Mouse (Mus musculus) CH12.LX (cell line): ENCODE measurements around the gene Eps15. TPM values are rescaled to one million over a fixed set of nuclear protein-coding genes. Genes with fewer than 3 reads are reported as not detected.

Source experiments
- DNase-seq: peaks from one replicate; pipeline ENCODE4 v3.0.0-alpha.2; 2013; ENCODE audit errors: extremely low read depth
- H3K27ac ChIP-seq: 2 replicates; pipeline ENCODE4 v1.5.1; 2012; ENCODE audit warnings: low read depth, mild to moderate bottlenecking, control low read depth, moderate library complexity; ENCODE audit not compliant: insufficient read depth
- H3K27me3 ChIP-seq: replicated peaks from 2 replicates; pipeline ENCODE3; 2012; ENCODE audit warnings: inconsistent platforms
- H3K36me3 ChIP-seq, 2 experiments: replicated peaks in 1 of 2; 2 replicates each; pipeline versions ENCODE3 to v1.6.1; 2012; ENCODE audit warnings: inconsistent platforms in 1 of 2, low read length in 1 of 2, mild to moderate bottlenecking in 1 of 2, mixed read lengths in 1 of 2, moderate library complexity in 1 of 2; ENCODE audit not compliant: control insufficient read depth in 1 of 2, insufficient read depth in 1 of 2
- H3K4me1 ChIP-seq, 2 experiments: 2 replicates each; pipeline ENCODE4 v1.6.1; 2012; ENCODE audit warnings: inconsistent platforms in 1 of 2, moderate library complexity in 1 of 2; ENCODE audit not compliant: insufficient read depth in 2 of 2, control insufficient read depth in 1 of 2
- H3K4me2 ChIP-seq: 2 replicates; pipeline ENCODE4 v1.6.1; 2012; ENCODE audit warnings: low read depth, mild to moderate bottlenecking, control low read depth; ENCODE audit not compliant: poor library complexity, insufficient read depth, severe bottlenecking
- H3K4me3 ChIP-seq, 3 experiments: fragments of 150-350 bp in 1 of 3; sonication (generic) in 1 of 3; replicated peaks in 1 of 3; 2 replicates each; pipeline versions ENCODE3 to v1.5.1; 2011 to 2012; ENCODE audit warnings: low read depth in 2 of 3, low read length in 2 of 3, mild to moderate bottlenecking in 2 of 3, moderate library complexity in 2 of 3, control low read depth in 1 of 3, improper control_type of control experiment in 1 of 3, inconsistent platforms in 1 of 3, mixed read lengths in 1 of 3; ENCODE audit not compliant: poor library complexity in 1 of 3
- H3K79me2 ChIP-seq: replicated peaks from 2 replicates; pipeline ENCODE4 v1.6.1; 2012; ENCODE audit warnings: mild to moderate bottlenecking, moderate library complexity; ENCODE audit not compliant: control insufficient read depth, poor library complexity, insufficient read depth, severe bottlenecking; ENCODE audit errors: extremely low read depth
- H3K9ac ChIP-seq: 2 replicates; pipeline ENCODE4 v1.6.1; 2012; ENCODE audit warnings: low read depth, mild to moderate bottlenecking, control low read depth, moderate library complexity; ENCODE audit not compliant: insufficient read depth
- H3K9me3 ChIP-seq: replicated peaks from 2 replicates; pipeline ENCODE3; 2012; ENCODE audit warnings: low read length, inconsistent platforms, mixed read lengths
- BHLHE40 ChIP-seq: IDR thresholded peaks from 2 replicates; pipeline ENCODE4 v1.6.1; 2011; ENCODE audit warnings: mild to moderate bottlenecking, low read depth, low read length, improper control_type of control experiment
- CHD1 ChIP-seq: IDR thresholded peaks from 2 replicates; pipeline ENCODE4 v1.6.1; 2012; ENCODE audit warnings: low read depth, low read length, improper control_type of control experiment, inconsistent platforms
- CHD2 ChIP-seq: IDR thresholded peaks from 2 replicates; pipeline ENCODE4 v1.6.1; 2011; ENCODE audit warnings: low read length, improper control_type of control experiment
- CTCF ChIP-seq, 2 experiments: IDR thresholded peaks in 1 of 2; conservative IDR thresholded peaks in 1 of 2; 2 replicates each; pipeline ENCODE4 v1.5.1; 2011 to 2012; ENCODE audit warnings: low read depth in 2 of 2, low read length in 2 of 2, improper control_type of control experiment in 1 of 2, inconsistent platforms in 1 of 2, mild to moderate bottlenecking in 1 of 2, moderate library complexity in 1 of 2
- E2F4 ChIP-seq: IDR thresholded peaks from 2 replicates; pipeline ENCODE4 v1.6.1; 2011; ENCODE audit warnings: low read depth, low read length, improper control_type of control experiment; ENCODE audit not compliant: insufficient replicate concordance
- ELF1 ChIP-seq: IDR thresholded peaks from 2 replicates; pipeline ENCODE4 v1.6.1; 2014; ENCODE audit warnings: low read depth, mild to moderate bottlenecking, inconsistent platforms, low read length, improper control_type of control experiment
- EP300 ChIP-seq: IDR thresholded peaks from 2 replicates; pipeline ENCODE4 v1.6.1; 2011; ENCODE audit warnings: low read length, improper control_type of control experiment
- ETS1 ChIP-seq: conservative IDR thresholded peaks from 2 replicates; pipeline ENCODE4 v1.6.1; 2012; ENCODE audit warnings: low read depth, mild to moderate bottlenecking, inconsistent platforms, low read length, improper control_type of control experiment, moderate library complexity
- GABPA ChIP-seq: IDR thresholded peaks from 2 replicates; pipeline ENCODE4 v1.6.1; 2012; ENCODE audit warnings: low read depth, low read length, improper control_type of control experiment, inconsistent platforms; ENCODE audit not compliant: insufficient replicate concordance
- HCFC1 ChIP-seq: IDR thresholded peaks from 2 replicates; pipeline ENCODE4 v1.6.1; 2012; ENCODE audit warnings: low read depth, mild to moderate bottlenecking, inconsistent platforms, low read length, improper control_type of control experiment
- IRF4 ChIP-seq: IDR thresholded peaks from 2 replicates; pipeline ENCODE4 v1.6.1; 2014; ENCODE audit warnings: low read depth, mild to moderate bottlenecking, inconsistent platforms, low read length, improper control_type of control experiment
- JUN ChIP-seq: IDR thresholded peaks from 2 replicates; pipeline ENCODE4 v1.6.1; 2011; ENCODE audit warnings: low read depth, mild to moderate bottlenecking, low read length, improper control_type of control experiment, moderate library complexity; ENCODE audit not compliant: insufficient read depth
- JUND ChIP-seq: conservative IDR thresholded peaks from 2 replicates; pipeline ENCODE4 v1.6.1; 2011; ENCODE audit warnings: low read depth, low read length, improper control_type of control experiment
- KAT2A ChIP-seq: IDR thresholded peaks from 2 replicates; pipeline ENCODE4 v1.6.1; 2012; ENCODE audit warnings: low read length, improper control_type of control experiment, inconsistent platforms; ENCODE audit not compliant: insufficient replicate concordance
- MAFK ChIP-seq: IDR thresholded peaks from 2 replicates; pipeline ENCODE4 v1.6.1; 2011; ENCODE audit warnings: low read length, improper control_type of control experiment; ENCODE audit not compliant: insufficient replicate concordance
- MAX ChIP-seq: IDR thresholded peaks from 2 replicates; pipeline ENCODE4 v1.6.1; 2011; ENCODE audit warnings: low read length, improper control_type of control experiment
- MAZ ChIP-seq: IDR thresholded peaks from 2 replicates; pipeline ENCODE4 v1.6.1; 2012; ENCODE audit warnings: low read depth, mild to moderate bottlenecking, inconsistent platforms, low read length, improper control_type of control experiment, moderate library complexity
- MEF2A ChIP-seq: IDR thresholded peaks from 2 replicates; pipeline ENCODE4 v1.6.1; 2014; ENCODE audit warnings: low read depth, mild to moderate bottlenecking, inconsistent platforms, low read length, improper control_type of control experiment, borderline replicate concordance
- MXI1 ChIP-seq: IDR thresholded peaks from 2 replicates; pipeline ENCODE4 v1.6.1; 2011; ENCODE audit warnings: mild to moderate bottlenecking, low read depth, low read length, improper control_type of control experiment
- MYC ChIP-seq: IDR thresholded peaks from 2 replicates; pipeline ENCODE4 v1.6.1; 2011; ENCODE audit warnings: low read depth, mild to moderate bottlenecking, improper control_type of control experiment, low read length
- NELFE ChIP-seq: IDR thresholded peaks from 2 replicates; pipeline ENCODE4 v1.6.1; 2011; ENCODE audit warnings: low read depth, low read length, improper control_type of control experiment
- NRF1 ChIP-seq: IDR thresholded peaks from 2 replicates; pipeline ENCODE4 v1.6.1; 2014; ENCODE audit warnings: low read depth, mild to moderate bottlenecking, inconsistent platforms, low read length, improper control_type of control experiment, moderate library complexity
- PAX5 ChIP-seq: IDR thresholded peaks from 2 replicates; pipeline ENCODE4 v1.6.1; 2012; ENCODE audit warnings: low read length, inconsistent platforms, mixed read lengths
- POLR2A ChIP-seq: IDR thresholded peaks from 2 replicates; pipeline ENCODE4 v1.6.1; 2011; ENCODE audit warnings: low read depth, mild to moderate bottlenecking, improper control_type of control experiment, low read length
- POLR2AphosphoS2 ChIP-seq: IDR thresholded peaks from 2 replicates; pipeline ENCODE4 v1.6.1; 2011; ENCODE audit warnings: low read depth, low read length, improper control_type of control experiment
- RAD21 ChIP-seq: IDR thresholded peaks from 2 replicates; pipeline ENCODE4 v1.6.1; 2011; ENCODE audit warnings: low read depth, mild to moderate bottlenecking, low read length, improper control_type of control experiment, moderate library complexity
- RCOR1 ChIP-seq: conservative IDR thresholded peaks from 2 replicates; pipeline ENCODE4 v1.6.1; 2012; ENCODE audit warnings: low read depth, mild to moderate bottlenecking, inconsistent platforms, low read length, improper control_type of control experiment
- SIN3A ChIP-seq: IDR thresholded peaks from 2 replicates; pipeline ENCODE4 v1.6.1; 2012; ENCODE audit warnings: low read length, improper control_type of control experiment, inconsistent platforms
- SMC3 ChIP-seq: IDR thresholded peaks from 2 replicates; pipeline ENCODE4 v1.6.1; 2011; ENCODE audit warnings: low read depth, low read length, improper control_type of control experiment
- TBP ChIP-seq: conservative IDR thresholded peaks from 2 replicates; pipeline ENCODE4 v1.6.1; 2011; ENCODE audit warnings: low read depth, low read length, improper control_type of control experiment
- TCF12 ChIP-seq: IDR thresholded peaks from 2 replicates; pipeline ENCODE4 v1.6.1; 2014; ENCODE audit warnings: low read depth, mild to moderate bottlenecking, inconsistent platforms, low read length, improper control_type of control experiment
- UBTF ChIP-seq: IDR thresholded peaks from 2 replicates; pipeline ENCODE4 v1.6.1; 2012; ENCODE audit warnings: low read depth, mild to moderate bottlenecking, inconsistent platforms, low read length, improper control_type of control experiment, moderate library complexity
- USF1 ChIP-seq: IDR thresholded peaks from 2 replicates; pipeline ENCODE4 v1.6.1; 2014; ENCODE audit warnings: low read depth, mild to moderate bottlenecking, inconsistent platforms, low read length, improper control_type of control experiment
- USF2 ChIP-seq: conservative IDR thresholded peaks from 2 replicates; pipeline ENCODE4 v1.6.1; 2011; ENCODE audit warnings: low read depth, low read length, improper control_type of control experiment
- ZC3H11A ChIP-seq: IDR thresholded peaks from 2 replicates; pipeline ENCODE4 v1.6.1; 2012; ENCODE audit warnings: low read depth, mild to moderate bottlenecking, inconsistent platforms, low read length, improper control_type of control experiment
- ZKSCAN1 ChIP-seq: IDR thresholded peaks from 2 replicates; pipeline ENCODE4 v1.6.1; 2012; ENCODE audit warnings: low read depth, inconsistent platforms, low read length, improper control_type of control experiment, borderline replicate concordance
- ZMIZ1 ChIP-seq: IDR thresholded peaks from 2 replicates; pipeline ENCODE4 v1.6.1; 2012; ENCODE audit warnings: low read depth, mild to moderate bottlenecking, inconsistent platforms, low read length, improper control_type of control experiment
- ZNF384 ChIP-seq: IDR thresholded peaks from 2 replicates; pipeline ENCODE4 v1.6.1; 2012; ENCODE audit warnings: low read depth, low read length, improper control_type of control experiment, inconsistent platforms
- dilution Hi-C: fragments of 300-500 bp; cut with MboI; formaldehyde crosslinking; loops from 2 replicates; pipeline ENCODE4 v1.14.3; 2020; ENCODE audit warnings: low sequenced_read_pairs; ENCODE audit not compliant: extremely low pct_unique_long_range_greater_than_20kb, extremely low pct_ligation_motif_present
- in situ Hi-C: fragments of 300-500 bp; cut with MboI; formaldehyde crosslinking; loops from 3 replicates; pipeline ENCODE4 v1.14.3; 2019; ENCODE audit warnings: low sequenced_read_pairs, low pct_ligation_motif_present, low pct_unique_long_range_greater_than_20kb, mixed read lengths
- polyA plus RNA-seq: library from polyadenylated mRNA; unstranded; fragments of >175 nt; gene quantifications from 2 replicates; pipeline ENCODE4 v1.2.1, GENCODE M21; 2012; ENCODE audit warnings: low read depth; ENCODE audit not compliant: insufficient read length
- total RNA-seq, 2 experiments: library from RNA; depleted of rRNA; stranded (reverse); fragments of 300-350 nt in 1 of 2; fragments of >200 nt in 1 of 2; gene quantifications; 2 replicates each; pipeline ENCODE4 v1.2.3; 2012 to 2014

The Eps15 gene
- total RNA-seq (2012; rRNA removed) (23.4 and 24.8 TPM in 2 replicates), total RNA-seq (2014; rRNA removed) (39.6 and 41.5 TPM in 2 replicates), polyA plus RNA-seq (54.5 and 60.4 TPM in 2 replicates)

- Histone ChIP-seq H3K27ac (peak within 1 kb of the TSS; percentile 58), H3K4me1 (peaks cover 8 to 34% of the 10 kb centered on the region in 2 experiments)
These were observed at the start of gene Eps15 for GRCm38 (mm10) chr4:109279689-109280458. Eps15 (plus strand) TSS chr4:109280268.

GRCm38 (mm10) chr4:109234185-109234584 is 45.9 kb upstream of the Eps15 start, which contains the start of gene Calr4:
Calr4 (plus strand) TSS chr4:109234485.
- Histone ChIP-seq H3K79me2 (no peaks in the 10 kb centered on the region), H3K9me3 (no peaks in the 10 kb centered on the region), H3K4me1 (peaks cover 6 to 23% of the 10 kb centered on the region in 2 experiments; a peak in 3 of 4 replicates), H3K9ac (no peak within 1 kb of the TSS), H3K36me3 (no peaks in the 10 kb centered on the region), H3K27me3 (peaks cover 5% of the 10 kb centered on the region), H3K27ac (no peak within 1 kb of the TSS), H3K4me2 (no peak within 1 kb of the TSS), H3K4me3 (no peak within 1 kb of the TSS)
- no peak for DNase-seq
- in situ Hi-C loops, result no loop called here
- no peak for TF ChIP-seq EP300
- no peak for TF ChIP-seq SIN3A
- TF ChIP-seq UBTF, result no peak
- no peak for TF ChIP-seq PAX5
- TF ChIP-seq TCF12, result no peak
- TF ChIP-seq NRF1, result no peak
- TF ChIP-seq USF1, result no peak
- no peak for TF ChIP-seq MAX
- no peak for TF ChIP-seq MXI1
- dilution Hi-C loops, result no loop called here

More at GRCm38 (mm10) chr4:109279689-109280458, at the start of gene Eps15:
- in situ Hi-C loops (no loop called here), dilution Hi-C loops (no loop called here)
- peaks cover 34% of the 10 kb centered on the region for H3K79me2 ChIP-seq
- peaks cover 0 to 2% of the 10 kb centered on the region in 2 experiments for H3K36me3 ChIP-seq
- no peaks in the 10 kb centered on the region for H3K9me3 ChIP-seq
- DNase-seq, result peak; percentile 93
- TF ChIP-seq CTCF (conservative IDR thresholded peaks at IDR 0.05 in 1 of 2, IDR thresholded peaks at IDR 0.05 in 1 of 2; ENCODE audit: low read depth in 2 of 2, low read length in 2 of 2) (no peak), NRF1 (peak; percentile 43; the same call in 1 of the 2 replicates), HCFC1 (peak; percentile 74), MEF2A (peak; percentile 89), USF1 (no peak), JUN (no peak), USF2 (no peak), MAX (peak; percentile 30), SIN3A (peak; percentile 93), TCF12 (peak; percentile 78), POLR2A (peak; percentile 69), EP300 (peak; percentile 55; the same call in 1 of the 2 replicates), CHD2 (no peak), SMC3 (peak; percentile 20; the same call in 1 of the 2 replicates), MAFK (peak; percentile 13; the same call in 1 of the 2 replicates), MYC (no peak), JUND (no peak), CHD1 (peak; percentile 31; the same call in 1 of the 2 replicates), ETS1 (0 out of 2 replicates have a peak, but pooled peaks have one; percentile 26), UBTF (0 out of 2 replicates have a peak, but pooled peaks have one; percentile 13), RCOR1 (peak; percentile 89; the same call in 1 of the 2 replicates), ZKSCAN1 (no peak), GABPA (no peak), KAT2A (no peak), ZC3H11A (no peak), ZMIZ1 (no peak; the same call in 1 of the 2 replicates), MAZ (peak; percentile 91), MXI1 (no peak; the same call in 1 of the 2 replicates), PAX5 (no peak), TBP (no peak), ELF1 (peak; percentile 75), E2F4 (no peak), RAD21 (no peak), ZNF384 (peak; percentile 65; the same call in 1 of the 2 replicates), IRF4 (peak; percentile 70), NELFE (0 out of 2 replicates have a peak, but pooled peaks have one; percentile 45), BHLHE40 (0 out of 2 replicates have a peak, but pooled peaks have one; percentile 17), POLR2AphosphoS2 (no peak)
- H3K4me3 ChIP-seq, result peak within 1 kb of the TSS; percentile 79 to 93 (median 92)
- H3K4me2 ChIP-seq, result peak within 1 kb of the TSS; percentile 84
- H3K27me3 ChIP-seq, result no peaks in the 10 kb centered on the region
- H3K9ac ChIP-seq, result peak within 1 kb of the TSS; percentile 93
